Mouse (Mus musculus) ES-CJ7 (cell line): ENCODE measurements around the gene Cacna1b.

Source experiments
- DNase-seq: peaks from one replicate; pipeline ENCODE4 v3.0.0; 2011; ENCODE audit warnings: low read depth, low spot score

Gene Cacna1b

DNA sequence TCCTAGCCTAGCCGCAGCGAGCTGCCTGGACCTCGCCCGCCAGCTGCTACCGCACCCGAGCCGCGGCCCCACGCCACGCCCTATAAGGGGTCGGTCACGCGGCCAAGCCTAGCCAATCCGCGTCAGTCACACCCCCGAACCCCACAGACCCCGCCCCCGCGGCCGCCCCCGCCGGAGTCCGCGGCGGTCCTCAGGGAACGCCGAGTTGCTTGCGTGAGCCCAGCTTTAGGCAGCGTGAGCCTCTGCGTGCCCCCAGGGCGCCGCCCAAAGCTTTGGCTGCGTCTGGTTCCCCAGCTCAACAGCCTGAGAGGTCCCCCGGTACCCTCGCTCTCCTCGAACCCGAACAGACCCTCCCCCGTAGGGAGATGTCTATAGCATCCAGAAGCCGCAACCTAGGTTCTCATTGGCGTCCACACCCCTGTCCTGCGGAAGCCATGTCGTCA, at the start of gene Cacna1b:
Gene Cacna1b, minus strand, starts transcription at position 38 of the 443 bp plus-strand sequence.
- peak; percentile 72 for DNase-seq

DNA sequence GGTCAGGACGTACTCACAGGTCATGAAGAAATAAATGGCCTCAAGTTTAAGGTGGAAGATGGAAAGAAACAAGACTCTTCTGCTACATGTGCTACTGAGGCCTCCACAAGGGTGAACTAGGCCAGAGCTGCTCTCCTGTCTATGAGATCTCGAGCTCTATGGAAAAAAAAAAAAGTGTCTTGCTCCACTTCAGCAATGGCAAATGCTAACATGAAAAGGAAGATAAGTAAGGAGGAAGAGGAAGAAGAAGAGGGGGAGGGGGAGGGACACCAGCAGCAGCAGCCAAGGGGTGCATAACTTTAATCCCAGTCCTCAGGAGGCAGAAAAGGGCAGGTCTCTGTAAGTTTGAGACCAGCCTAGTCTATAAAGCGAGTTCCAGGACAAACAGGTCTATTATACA, 46.8 kb upstream of the Cacna1b start:
- DNase-seq, result no peak

DNA sequence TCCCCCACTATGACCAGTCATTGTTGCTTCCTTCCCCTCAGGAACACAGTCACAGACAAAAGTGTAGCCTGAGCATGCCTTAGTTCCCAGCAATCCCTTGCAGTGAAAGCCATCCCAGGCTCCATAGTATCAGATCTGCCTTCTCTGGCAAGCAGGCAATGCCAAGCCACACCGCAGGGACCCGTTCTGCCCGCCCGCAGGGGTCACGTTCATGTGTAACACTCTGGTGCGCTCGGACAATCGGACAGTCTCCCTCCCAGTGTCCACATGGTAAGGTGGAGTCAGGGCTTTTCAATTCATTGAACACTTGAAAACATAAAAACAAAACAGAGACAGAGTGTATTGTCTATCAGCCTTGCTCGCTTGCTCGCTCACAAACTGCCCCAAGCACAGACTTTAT, 44.7 kb upstream of the Cacna1b start:
- DNase-seq, result no peak

DNA sequence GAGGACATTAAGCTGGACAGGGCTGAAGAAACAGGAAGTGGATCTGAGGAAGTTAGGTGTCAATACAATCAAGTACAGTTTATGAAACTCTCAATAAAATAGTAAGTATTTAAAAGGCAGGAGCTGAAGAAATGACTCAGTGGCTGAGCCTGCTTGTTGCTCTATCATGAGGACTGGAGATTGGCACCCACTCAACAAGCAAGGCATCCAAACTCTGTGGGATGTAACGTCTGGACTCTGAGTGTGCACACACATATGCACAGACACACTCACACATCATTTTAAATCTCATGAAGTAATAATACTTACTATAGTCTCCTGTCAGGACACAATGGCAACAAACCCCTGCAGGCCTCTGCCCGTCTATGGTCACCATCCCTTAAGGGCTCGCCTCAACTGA, 44.1 kb upstream of the Cacna1b start:
- DNase-seq, result no peak

DNA sequence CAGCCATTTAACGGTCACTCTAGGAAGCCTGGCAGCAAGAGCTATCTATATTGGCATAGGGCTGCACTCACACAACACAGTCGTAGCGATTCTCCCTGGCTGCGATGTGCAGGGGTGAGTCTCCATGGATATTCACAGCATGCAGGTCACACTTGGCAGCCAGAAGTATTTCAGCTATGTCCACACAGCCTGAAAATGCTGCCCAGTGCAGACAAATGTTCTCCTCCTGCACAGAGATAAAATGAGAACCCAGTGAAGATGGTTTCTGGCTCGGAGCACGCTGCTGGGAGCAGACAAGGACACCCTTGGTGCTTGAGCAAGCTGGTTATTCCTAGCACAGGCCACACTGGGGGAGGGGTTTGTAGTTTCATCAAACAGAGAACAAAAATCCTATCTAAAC, 43.2 kb upstream of the Cacna1b start:
- DNase-seq, result no peak

DNA sequence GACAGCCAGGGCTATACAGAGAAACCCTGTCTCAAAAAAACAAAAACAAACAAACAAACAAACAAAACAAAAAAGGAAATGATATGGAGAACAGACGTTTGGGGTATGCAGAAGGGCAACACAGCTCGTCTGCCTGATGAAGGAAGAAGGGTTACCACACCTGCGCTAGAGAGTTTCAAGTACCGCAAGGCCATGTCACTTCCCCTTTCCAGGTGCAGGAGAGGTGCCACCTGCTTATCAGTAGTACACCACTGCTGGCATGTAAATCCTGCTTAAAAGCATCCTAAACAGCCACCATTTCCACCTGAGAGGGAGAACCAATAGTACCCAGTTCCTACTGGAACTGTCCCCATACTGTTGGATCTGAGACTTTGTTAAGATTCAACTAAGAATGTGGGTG, 42.7 kb upstream of the Cacna1b start:
- DNase-seq, result no peak

DNA sequence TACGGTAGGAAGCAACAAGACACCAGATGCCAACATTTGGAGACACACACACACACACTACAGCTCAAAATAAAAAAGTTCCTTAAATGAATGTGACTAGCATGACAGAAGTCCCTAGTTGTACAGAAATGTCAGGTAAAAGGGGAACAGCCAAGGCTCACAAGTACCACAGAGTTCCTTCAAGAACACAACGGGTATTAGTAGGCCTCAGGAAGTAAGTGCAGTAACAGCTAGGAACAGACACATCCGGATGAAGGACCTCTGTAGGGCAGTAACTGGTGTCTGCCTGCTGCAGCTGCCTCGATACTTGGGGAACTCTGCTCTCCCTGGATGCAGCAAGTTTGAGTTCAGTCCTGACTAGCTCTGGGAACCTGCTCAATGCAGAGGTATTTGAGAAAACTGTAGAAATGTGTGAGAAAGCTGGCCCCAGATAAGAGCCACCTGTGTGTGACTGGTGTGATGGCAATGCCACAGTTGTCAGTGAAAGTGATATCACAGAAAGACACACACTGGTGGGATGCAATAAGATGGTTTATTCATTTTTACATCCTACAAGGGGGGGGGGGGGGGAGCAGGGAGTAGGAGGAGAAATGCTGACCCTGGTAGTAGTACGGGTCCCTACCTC, 34.0 kb upstream of the Cacna1b start:
- DNase-seq, result no peak

DNA sequence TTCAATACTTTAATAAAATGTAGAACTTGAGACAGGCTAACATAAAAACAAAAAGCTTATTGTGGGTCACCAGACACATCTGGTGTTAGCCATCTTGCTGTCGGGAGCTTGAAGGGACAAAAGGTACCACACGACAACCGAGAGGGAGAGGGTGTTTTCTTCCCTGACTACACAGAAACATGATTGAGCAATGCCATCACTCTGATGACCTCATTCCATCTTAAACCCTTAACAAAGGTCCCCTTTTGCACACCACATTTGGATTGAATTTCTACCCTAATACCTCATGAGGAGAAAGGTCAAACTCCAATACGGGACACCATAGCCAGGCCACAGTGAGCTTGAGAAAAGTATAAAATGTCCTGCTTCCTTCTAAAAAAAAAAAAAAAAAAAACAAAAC, 24.3 kb upstream of the Cacna1b start:
- no peak for DNase-seq

DNA sequence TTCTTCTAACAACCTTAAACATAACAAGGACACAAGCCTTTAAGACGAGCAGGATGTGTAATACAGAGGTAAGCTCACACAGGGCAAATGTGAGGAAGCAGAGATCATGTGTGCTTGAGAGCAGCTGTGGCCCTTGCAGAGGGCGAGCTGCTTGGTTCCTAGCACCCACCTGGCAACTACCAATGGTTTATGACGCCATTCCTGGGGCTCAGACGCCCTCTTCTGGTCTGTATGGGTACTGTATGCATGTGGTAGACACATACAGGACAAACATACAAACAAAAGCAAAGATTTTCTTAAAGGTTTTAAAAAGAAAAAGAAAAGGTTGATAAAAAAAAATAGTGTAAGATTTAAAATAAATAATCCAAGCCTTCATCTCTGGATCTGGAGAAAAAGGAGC, 18.3 kb upstream of the Cacna1b start:
- peak; percentile 64 for DNase-seq

DNA sequence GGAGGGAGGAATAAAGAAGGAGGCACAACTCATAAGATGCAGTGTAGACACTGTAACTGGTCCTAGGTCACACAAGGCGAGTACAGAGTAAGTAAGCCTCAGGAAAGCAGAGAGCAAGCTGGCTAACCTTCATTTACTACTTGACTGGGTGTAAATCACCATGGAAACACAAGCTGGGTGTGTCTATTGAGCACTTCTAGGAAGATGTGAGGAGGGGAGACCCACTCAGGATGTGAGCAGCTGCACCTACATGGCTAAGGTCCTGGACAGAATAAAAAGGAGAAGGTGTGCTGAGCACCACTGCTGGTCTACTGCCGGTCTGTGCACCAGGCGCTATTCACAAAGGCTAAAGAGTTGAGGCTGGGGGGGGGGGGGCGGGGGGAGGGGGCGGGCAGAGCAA, 13.9 kb upstream of the Cacna1b start:
- DNase-seq, result peak; percentile 32

DNA sequence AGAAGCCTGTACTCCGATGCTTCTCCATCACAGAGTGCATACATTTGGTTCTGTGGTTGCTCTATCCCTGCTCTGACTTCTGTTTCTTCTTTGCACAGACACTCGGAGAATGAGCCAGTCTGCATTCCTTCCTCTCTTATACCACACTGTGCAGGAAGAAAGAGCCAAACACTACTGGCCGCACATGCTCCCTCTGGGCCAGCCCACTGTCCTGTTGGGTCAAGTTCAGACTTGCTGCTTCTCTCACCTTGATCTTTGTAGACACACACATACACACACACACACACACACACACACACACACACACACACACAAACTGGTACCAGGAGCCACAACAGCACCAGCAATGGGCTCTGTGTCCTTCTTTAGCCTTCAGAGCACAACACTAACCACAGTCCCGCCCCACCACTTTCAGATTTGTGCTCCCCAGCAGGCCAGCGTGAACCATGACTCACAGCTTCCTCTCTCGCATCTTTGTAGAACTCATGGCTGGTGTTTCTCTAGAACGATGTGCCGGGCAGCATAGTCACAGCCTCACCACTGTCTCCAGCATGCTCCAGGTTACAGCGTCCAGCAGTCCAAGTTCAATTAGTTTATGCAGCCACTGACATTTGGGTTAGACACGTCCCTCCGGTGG, 13.1 kb upstream of the Cacna1b start:
- DNase-seq, result no peak

DNA sequence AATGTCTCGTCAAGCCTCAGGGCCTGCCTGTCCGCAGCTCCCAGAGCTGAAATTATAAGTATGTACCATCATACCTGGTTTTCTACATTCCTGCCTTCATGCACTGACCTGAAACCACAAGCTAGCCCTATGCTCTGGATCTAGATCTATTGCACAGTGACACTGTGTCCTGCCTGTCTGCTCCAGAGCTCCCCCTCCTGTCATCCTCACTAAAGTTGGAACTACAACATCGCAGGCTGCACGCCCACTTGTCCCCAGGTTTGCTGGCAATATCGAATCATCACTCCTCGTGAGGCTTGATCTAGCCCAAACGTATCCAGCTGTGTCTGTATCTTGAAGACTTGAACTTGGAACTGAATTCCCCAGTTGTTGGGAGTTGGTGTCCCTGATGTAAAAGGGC, 11.9 kb upstream of the Cacna1b start:
- peak; percentile 20 for DNase-seq

DNA sequence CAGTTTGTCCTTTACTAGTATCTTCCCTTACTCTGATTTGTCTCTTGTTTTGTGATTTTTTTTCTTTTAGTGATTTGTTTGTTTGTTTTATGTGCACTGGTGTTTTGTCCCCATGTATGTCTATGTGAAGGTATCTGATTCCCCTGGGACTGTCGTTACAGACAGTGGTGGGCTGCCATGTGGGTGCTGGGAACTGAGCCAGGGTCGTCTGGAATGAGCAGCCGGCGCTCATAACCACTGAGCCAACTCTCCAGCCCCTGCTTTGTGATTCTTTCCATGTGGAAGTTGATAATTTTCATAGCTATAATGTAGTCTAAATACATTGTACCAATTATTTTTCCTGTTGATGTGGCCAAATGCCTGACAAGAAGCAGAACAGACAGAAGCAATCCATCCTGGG, 7.9 kb upstream of the Cacna1b start:
- no peak for DNase-seq

DNA sequence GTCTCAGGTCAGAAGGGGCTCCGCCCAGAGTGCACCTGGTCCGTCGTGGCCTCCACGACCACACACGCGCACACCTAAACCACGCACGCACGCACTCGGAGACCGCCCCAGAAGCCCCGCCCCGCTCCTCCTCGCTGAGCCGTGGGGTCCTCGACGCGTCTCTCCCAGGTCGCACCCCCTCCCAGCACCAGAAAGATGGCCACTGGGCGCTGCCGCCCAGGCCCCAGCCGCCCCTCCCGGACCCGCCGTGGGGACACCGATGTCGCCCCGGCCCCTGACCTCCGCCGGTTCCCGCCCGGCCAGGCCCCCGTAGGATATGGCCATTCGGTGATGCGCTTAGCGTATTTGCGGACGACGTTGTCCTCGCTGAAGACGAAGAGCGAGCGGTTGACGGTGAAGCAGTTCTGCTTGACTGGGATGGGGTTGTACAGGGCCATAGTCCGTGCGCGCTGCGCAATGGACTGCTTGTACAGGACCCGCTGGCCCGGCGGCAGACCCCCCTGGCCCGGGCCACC, 449 bp downstream of the Cacna1b start:
- no peak for DNase-seq

DNA sequence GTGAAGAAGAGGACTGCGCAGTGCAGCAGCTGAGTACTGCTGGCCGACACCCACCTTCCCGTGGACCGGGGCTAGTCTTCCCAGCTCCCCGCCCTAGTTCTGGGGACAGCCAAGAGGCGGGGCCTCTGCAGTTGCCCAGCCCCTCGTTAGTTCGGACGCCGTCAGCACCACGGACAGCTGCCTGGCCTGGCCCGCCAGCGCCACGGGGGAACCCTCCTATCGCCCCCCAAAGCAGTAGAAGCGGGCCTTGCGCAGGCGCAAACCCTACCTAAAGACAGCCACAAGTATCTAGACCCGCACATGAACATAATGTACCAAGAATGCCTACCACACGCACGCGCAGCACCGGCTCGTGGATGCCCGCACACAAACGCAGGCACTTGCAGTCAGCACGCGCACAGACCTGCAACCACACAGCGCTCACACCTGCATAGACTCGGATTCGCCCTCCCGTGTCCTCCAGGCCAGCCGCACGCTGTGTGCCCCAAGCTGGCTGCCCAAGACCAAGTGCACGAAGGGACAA, 968 bp downstream of the Cacna1b start:
- peak; percentile 68 for DNase-seq

DNA sequence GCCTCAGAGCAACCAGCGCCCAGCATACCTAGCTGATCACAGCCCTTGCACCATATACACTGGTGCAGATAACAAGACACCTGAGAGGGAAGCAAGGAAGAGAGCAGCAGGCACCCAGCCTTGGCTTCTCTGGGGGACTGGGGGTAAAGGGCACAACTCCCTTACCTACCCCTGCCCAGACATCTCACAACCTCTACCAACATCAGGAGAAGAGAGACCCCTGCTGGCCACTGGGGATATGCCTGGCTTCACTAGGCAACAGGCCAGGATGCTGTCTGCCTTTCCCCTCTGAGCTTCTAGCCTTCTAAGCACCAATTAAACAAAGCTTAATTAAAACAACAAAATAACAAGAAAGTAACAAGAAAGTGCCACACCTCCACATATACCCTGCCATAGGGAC, 7.7 kb downstream of the Cacna1b start:
- peak; percentile 47 for DNase-seq

DNA sequence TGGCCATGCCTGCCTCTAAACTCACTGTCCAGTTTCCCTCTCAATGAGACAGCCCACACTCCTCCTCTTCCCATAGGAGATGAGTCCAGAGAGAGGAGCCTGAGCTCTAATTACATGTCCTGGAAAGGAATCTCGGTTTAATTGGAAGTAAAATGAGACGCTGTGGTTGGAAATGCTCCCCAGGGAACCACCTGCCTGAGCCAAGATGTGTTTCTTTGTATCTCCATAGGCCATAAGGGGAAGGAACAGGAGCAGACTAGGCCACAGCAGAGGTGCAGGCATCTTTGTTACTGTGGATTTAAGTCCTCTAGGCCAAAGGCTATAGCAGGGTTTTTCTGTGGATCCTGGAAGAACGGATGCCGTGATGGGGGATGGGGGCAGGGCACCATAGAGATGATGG, 10.4 kb downstream of the Cacna1b start:
- no peak for DNase-seq

DNA sequence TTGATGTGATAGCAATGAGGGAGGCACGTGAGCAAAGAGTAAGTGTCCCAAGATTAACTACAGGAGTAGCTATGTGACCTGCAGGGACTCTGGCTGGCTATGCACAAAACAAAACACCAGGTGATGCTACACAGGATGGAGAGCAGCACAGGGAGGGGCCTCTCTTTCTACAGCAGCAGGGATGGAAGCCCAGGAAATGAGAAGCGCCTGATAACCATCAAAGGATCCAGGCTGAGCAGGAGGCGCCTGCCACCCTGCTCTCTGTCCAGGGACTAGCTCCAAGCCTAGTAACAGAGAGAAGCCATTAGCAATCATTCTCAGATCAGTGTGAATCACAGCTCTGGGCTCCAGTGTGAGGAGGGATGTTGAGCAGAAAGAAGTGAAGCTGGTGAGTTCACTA, 12.9 kb downstream of the Cacna1b start:
- no peak for DNase-seq

DNA sequence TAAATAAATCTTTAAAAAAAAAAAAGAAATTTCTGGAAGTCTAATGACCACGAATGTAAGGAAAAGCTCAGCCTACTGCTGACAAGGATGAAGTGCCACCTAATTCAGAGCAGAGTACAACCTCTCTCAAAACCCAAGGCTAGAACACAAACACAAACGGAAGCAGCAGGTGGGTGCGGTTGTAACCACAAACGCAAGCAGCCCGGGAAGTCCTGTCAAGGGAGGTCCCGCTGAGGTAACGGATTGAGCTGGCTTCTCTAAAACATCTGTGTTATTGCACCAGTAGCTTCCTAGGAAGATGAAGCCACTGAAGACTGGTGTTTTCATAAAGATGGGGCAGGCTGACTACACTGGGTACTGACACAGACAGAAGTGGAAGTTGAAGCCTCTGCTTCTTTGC, 15.1 kb downstream of the Cacna1b start:
- no peak for DNase-seq

DNA sequence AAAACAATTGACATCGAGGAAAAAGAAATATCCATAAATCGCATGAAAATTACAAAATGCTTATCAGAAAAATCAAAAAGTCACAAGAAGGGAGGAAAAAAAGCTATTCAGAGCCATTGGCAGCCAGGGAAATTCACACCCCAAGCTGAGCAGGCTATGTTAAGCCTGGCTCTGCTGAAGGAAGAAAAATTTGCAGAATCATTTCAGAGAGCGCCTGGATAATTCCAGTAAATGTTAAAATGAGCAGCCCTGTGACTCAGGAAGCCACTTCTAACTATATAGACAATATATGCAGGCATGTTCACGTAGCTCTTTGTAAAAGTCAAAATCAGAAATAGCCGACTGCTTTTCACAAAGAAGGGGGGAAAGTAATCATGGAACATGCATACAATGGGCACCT, 23.3 kb downstream of the Cacna1b start:
- DNase-seq, result no peak

DNA sequence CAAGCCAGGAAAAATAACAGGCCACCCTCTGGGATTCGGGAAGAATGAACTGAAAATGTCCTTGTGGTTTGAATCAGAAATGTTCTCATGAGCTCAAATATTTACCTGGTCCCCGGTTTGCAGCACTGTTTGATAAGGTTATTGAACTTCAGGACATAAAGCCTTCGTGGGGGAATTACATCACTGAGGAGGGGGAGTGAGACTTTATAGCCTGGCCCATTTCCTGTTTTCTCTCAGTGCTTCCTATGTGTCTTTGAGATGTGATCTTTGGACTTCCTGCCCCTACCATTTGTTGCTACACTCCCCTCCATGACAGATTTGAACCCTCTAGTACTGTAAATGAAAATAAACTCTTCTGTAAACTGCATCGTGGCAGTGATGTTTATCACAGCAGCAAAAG, 29.8 kb downstream of the Cacna1b start:
- DNase-seq, result no peak

DNA sequence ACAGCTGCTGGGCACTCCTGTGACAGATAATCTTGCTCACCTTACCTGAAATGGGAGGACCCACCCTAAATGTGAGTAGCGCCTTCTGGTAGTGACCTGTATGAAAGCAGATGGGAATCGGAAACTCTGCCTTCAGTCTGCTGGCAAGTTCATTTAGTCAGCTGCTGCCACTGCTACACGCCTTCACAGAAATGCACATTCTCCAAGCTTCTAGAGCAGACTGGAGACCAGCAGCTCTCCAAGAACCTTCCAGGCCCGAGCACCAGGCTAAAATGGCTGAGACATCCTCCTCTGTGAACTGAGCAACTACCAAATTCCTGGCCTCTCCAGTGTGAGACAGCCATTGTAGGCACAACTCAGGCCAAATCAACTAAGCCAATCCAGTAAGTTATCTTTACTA, 37.1 kb downstream of the Cacna1b start:
- no peak for DNase-seq

DNA sequence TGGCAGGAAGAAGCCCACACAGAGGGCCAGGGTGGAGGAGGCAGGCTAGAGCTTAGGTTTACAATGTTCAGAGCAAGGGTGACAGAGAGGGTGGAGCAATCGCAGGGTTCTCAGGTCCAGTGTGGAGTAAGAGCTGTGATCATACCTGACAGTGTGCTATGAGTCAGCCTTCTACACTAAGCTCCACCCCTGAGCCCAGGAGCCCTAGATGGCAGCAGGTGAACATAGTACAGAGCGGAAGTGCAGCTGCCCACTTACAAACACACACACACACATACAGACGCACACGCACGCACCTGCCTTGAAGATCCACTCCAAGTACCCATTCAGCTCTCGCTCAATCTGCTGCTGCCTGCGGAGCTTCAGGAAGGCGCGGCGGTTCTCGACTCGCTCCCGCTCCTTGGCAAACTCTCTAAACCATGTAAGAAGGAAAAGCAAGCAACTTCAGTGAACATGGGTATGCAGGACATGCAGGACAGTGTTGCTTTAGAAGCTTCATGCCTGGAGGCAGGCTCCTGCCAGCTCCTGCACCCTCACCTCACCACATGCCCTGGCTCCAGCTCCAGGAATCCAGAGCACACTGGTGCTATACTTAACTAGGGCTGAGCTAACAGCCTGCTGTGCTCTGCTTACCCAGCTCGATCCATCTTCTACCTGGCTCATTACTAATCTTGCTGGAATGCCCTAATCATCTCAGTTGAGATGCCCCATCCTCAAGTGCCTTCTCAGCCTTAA, 43.1 kb downstream of the Cacna1b start:
- no peak for DNase-seq
